Mouse (Mus musculus): ENCODE results near the gene Itgb2.

DNA sequence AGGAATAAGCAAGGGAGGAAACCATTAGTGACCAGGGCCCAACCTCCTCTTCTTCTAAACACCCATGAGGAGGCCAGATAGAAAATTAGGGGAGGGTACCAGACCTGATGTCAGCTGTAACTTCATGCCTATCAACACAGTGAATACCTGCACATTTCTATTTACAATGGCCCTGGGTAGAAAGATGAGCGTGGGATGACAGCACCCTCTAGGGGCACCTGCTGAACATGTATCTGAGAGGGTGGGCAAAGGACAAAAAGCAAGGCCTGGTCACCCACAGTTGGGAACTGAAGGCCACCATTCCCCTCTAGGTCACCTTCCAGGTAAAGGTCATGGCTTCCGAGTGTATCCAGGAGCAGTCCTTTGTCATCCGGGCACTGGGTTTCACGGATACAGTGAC is 27.6 kb downstream of the Itgb2 start:
- TF ChIP-seq CTCF (IDR thresholded peaks at IDR 0.05; ENCODE audit: low read depth, low read length) (no peak), POLR2AphosphoS5 (IDR thresholded peaks at IDR 0.05; ENCODE audit: insufficient replicate concordance, low read depth, low read length) (no peak)

Measured in G1E (cell line).